Mouse (Mus musculus) heart, embryonic 14.5 days (tissue): ENCODE measurements around the gene Morc2b. TPM values are rescaled to one million over a fixed set of nuclear protein-coding genes. Genes with fewer than 3 reads are reported as not detected.

ENCODE experiments used
- ATAC-seq: fragments of 200-750 bp; cut with Nextera tagmentation; 2 replicates; pipeline ENCODE4 v1.8.0; 2017; ENCODE audit warnings: low read depth, moderate TSS enrichment; ENCODE audit not compliant: insufficient number of reproducible peaks, insufficient read depth, low FRiP score
- H3K27ac ChIP-seq, 2 experiments: fragments of 200-500 bp in 1 of 2; fragments of 300-500 bp in 1 of 2; sonication (generic) in 1 of 2; replicated peaks in 1 of 2; 2 replicates each; pipeline ENCODE4 v1.5.1; 2012 to 2014; ENCODE audit warnings: low read depth in 2 of 2, low read length in 2 of 2, control low read depth in 1 of 2, mild to moderate bottlenecking in 1 of 2, mixed read lengths in 1 of 2; ENCODE audit not compliant: control insufficient read depth in 1 of 2, insufficient read depth in 1 of 2
- H3K27me3 ChIP-seq: fragments of 300-500 bp; sonication (generic); 2 replicates; pipeline ENCODE4 v1.6.1; 2014; ENCODE audit warnings: mild to moderate bottlenecking, low read length, control low read depth; ENCODE audit not compliant: control insufficient read depth, insufficient read depth
- H3K36me3 ChIP-seq: fragments of 300-500 bp; sonication (generic); 2 replicates; pipeline ENCODE4 v1.6.1; 2014; ENCODE audit warnings: mild to moderate bottlenecking, control low read depth, low read length, mixed read lengths; ENCODE audit not compliant: control insufficient read depth, insufficient read depth
- H3K4me1 ChIP-seq, 2 experiments: fragments of 200-500 bp in 1 of 2; fragments of 300-500 bp in 1 of 2; sonication (generic) in 1 of 2; 2 replicates each; pipeline ENCODE4 v1.6.1; 2012 to 2014; ENCODE audit warnings: low read length in 2 of 2, control low read depth in 1 of 2, mixed read lengths in 1 of 2; ENCODE audit not compliant: control insufficient read depth in 2 of 2, insufficient read depth in 2 of 2
- H3K4me2 ChIP-seq: fragments of 300-500 bp; sonication (generic); 2 replicates; pipeline ENCODE4 v1.6.1; 2014; ENCODE audit warnings: mild to moderate bottlenecking, low read length
- H3K4me3 ChIP-seq, 2 experiments: fragments of 200-500 bp in 1 of 2; fragments of 300-500 bp in 1 of 2; sonication (generic) in 1 of 2; 2 replicates each; pipeline ENCODE4 v1.5.1; 2012 to 2014; ENCODE audit warnings: low read length in 2 of 2, mild to moderate bottlenecking in 2 of 2, control low read depth in 1 of 2, low read depth in 1 of 2, moderate library complexity in 1 of 2; ENCODE audit not compliant: control insufficient read depth in 1 of 2, insufficient read depth in 1 of 2
- H3K9ac ChIP-seq: fragments of 300-500 bp; sonication (generic); 2 replicates; pipeline ENCODE4 v1.6.1; 2014; ENCODE audit warnings: mild to moderate bottlenecking, low read length
- H3K9me3 ChIP-seq: fragments of 300-500 bp; sonication (generic); 2 replicates; pipeline ENCODE4 v1.6.1; 2016; ENCODE audit warnings: low read length, control low read depth; ENCODE audit not compliant: control insufficient read depth
- WGBS: fragments of 180-500 bp; shearing (Covaris S2); extraction: QIAGEN DNeasy Blood & Tissue Kit; methylation state at CpG from one replicate; pipeline ENCODE4 v1.1.7; 2014; 5-methylcytosine and 5-hydroxymethylcytosine counted together
- polyA plus RNA-seq: library from polyadenylated mRNA; unstranded; fragments of >200 nt; fragmentation: Nextera tagmentation; extraction: Ambion mirVana; gene quantifications from 2 replicates; pipeline ENCODE4 v1.2.1, GENCODE M21; 2014

Morc2b gene
- polyA plus RNA-seq, 1 experiment from 2014 or later = 0.12 TPM

DNA sequence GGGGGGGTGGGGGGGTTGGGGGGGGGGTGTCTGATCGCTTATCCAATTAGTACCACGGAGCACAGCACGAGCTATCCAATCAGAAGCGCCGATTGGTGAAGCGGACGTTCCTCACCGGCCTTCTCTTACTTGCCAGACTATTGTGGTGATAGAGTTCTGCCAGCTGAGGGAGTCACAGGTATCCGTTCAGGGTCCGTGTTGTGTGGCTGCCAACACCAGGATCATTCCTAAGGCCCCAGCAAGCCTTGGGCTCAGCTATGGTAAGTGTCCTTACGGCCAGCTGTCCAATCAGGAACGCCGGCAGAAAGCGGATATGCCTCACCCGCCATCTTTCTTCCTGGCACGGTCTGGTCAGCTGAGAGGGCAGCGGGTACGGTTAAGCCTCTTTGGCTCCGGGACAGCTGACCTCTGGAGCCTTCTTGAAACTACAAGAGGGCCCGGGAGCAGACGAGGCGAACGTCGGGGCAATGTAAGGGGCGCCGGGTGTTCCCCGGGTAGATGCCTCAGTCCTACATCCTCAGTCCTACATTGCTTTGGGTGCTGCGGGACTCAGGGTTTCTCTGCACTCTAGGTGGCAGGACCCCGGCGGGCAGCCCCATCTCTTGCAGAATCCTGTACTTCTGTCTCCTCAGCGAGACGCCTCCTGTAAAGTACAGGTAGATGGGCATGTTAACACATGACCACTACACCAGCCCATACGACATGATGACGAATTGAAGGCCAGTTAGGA, 50.1 kb downstream of the Morc2b start, which contains the start of gene Zfp563:
TSS of gene Zfp563 (plus strand) at position 91 of the 730 bp plus-strand sequence.
- Histone ChIP-seq H3K9ac (peak within 1 kb of the TSS; percentile 77), H3K4me3 (peak within 1 kb of the TSS; percentile 56 to 94), H3K9me3 (no peaks in the 10 kb centered on the region), H3K4me1 (peaks cover 3 to 8% of the 10 kb centered on the region in 2 experiments; a peak in 3 of 4 replicates), H3K27ac (peak within 1 kb of the TSS; percentile 83 to 99), H3K36me3 (no peaks in the 10 kb centered on the region), H3K27me3 (no peaks in the 10 kb centered on the region), H3K4me2 (peak within 1 kb of the TSS; percentile 76)
- 5% methylated on average over 34 of the region's 34 CpGs for WGBS
- peak; percentile 85 for ATAC-seq

DNA sequence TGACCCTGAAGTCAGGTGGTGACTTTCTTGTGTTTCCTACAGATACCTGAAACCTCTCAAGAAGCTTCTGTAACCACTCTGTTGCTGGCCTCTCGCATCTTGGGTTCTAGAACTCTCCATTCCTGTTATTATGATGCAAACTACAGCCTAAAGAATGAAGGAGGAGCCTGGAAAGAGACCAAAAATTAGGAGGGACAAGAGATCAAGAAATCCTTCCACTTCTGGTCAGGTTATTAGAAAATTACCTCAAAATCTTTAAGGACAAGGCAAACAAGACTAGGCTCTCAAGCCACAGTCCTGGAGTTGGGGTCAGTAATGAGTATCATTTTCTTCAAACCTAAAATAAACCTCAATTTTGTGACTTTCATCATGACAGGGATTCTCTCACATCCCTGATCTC, 71.5 kb downstream of the Morc2b start, which contains the start of gene 4921501E09Rik:
TSS of gene 4921501E09Rik (minus strand) at position 101 of the 400 bp plus-strand sequence.
- no peak within 1 kb of the TSS for H3K27ac ChIP-seq
- H3K9me3 ChIP-seq = no peaks in the 10 kb centered on the region
- H3K4me3 ChIP-seq = no peak within 1 kb of the TSS
- 45% methylated on average over 1 of the region's 1 CpGs for WGBS
- H3K4me2 ChIP-seq = no peak within 1 kb of the TSS
- ATAC-seq = no peak
- no peak within 1 kb of the TSS for H3K9ac ChIP-seq
- H3K27me3 ChIP-seq = no peaks in the 10 kb centered on the region
- H3K4me1 ChIP-seq = no peaks in the 10 kb centered on the region
- no peaks in the 10 kb centered on the region for H3K36me3 ChIP-seq

Other genes starting within 250 kb of the Morc2b start
- gene Zfp870, start 248.0 kb downstream of the Morc2b start, polyA plus RNA-seq = 6.6 and 8.4 TPM in 2 replicates
- gene Cyp4f14, start 222.3 kb downstream of the Morc2b start, polyA plus RNA-seq = not detected in 2 replicates
- gene Cyp4f13, start 192.3 kb downstream of the Morc2b start, polyA plus RNA-seq = 11.4 and 11.8 TPM in 2 replicates
- gene Zfp472, start 173.9 kb downstream of the Morc2b start, polyA plus RNA-seq = 5.0 and 5.4 TPM in 2 replicates
- gene Zfp952, start 146.6 kb downstream of the Morc2b start, polyA plus RNA-seq = 9.5 TPM in 2 replicates
- gene Zfp763, start 106.3 kb downstream of the Morc2b start, polyA plus RNA-seq = 5.5 and 6.6 TPM in 2 replicates
- not detected in 2 replicates for gene 4921501E09Rik, start 71.6 kb downstream of the Morc2b start, polyA plus RNA-seq
- gene Zfp563, start 50.4 kb downstream of the Morc2b start, polyA plus RNA-seq = 3.9 and 7.2 TPM in 2 replicates
- gene Olfr55, start 28.8 kb upstream of the Morc2b start, polyA plus RNA-seq = 0.04 TPM in 1 of 2 replicates, not detected in the other
- gene Olfr239, start 51.6 kb upstream of the Morc2b start, polyA plus RNA-seq = not detected in 2 replicates
- not detected in 2 replicates for gene Olfr1564, start 82.0 kb upstream of the Morc2b start, polyA plus RNA-seq
- gene Zfp955a, start 115.5 kb upstream of the Morc2b start, polyA plus RNA-seq = 14.4 and 14.7 TPM in 2 replicates
- gene Olfr63, start 125.0 kb upstream of the Morc2b start, polyA plus RNA-seq = not detected in 2 replicates
- gene Zfp955b, start 149.9 kb upstream of the Morc2b start, polyA plus RNA-seq = 6.9 and 7.4 TPM in 2 replicates
- gene Zfp81, start 219.2 kb upstream of the Morc2b start, polyA plus RNA-seq = 6.8 and 9.0 TPM in 2 replicates